Mouse (Mus musculus) forebrain, embryonic 13.5 days (tissue): ENCODE measurements around the gene Dis3l2. TPM values are rescaled to one million over a fixed set of nuclear protein-coding genes. Genes with fewer than 3 reads are reported as not detected.
A peak's percentile ranks its signal among the peaks of the same experiment; 100 is the strongest.

Experiments
- ATAC-seq: fragments of 200-750 bp; cut with Nextera tagmentation; 2 replicates; pipeline ENCODE4 v1.8.0; 2017
- H3K27ac ChIP-seq: fragments of 300-500 bp; sonication (generic); 2 replicates; pipeline ENCODE4 v1.5.1; 2015; ENCODE audit warnings: inconsistent platforms, mild to moderate bottlenecking, moderate library complexity
- H3K27me3 ChIP-seq: fragments of 300-500 bp; sonication (generic); 2 replicates; pipeline ENCODE4 v1.6.1; 2015; ENCODE audit warnings: mild to moderate bottlenecking, inconsistent platforms
- H3K36me3 ChIP-seq: fragments of 300-500 bp; sonication (generic); 2 replicates; pipeline ENCODE4 v1.6.1; 2015; ENCODE audit warnings: mild to moderate bottlenecking, inconsistent platforms; ENCODE audit not compliant: poor library complexity, severe bottlenecking
- H3K4me1 ChIP-seq: fragments of 300-500 bp; sonication (generic); 2 replicates; pipeline ENCODE4 v1.6.1; 2015; ENCODE audit warnings: inconsistent platforms
- H3K4me2 ChIP-seq: fragments of 300-500 bp; sonication (generic); 2 replicates; pipeline ENCODE4 v1.6.1; 2015; ENCODE audit warnings: inconsistent platforms, mild to moderate bottlenecking, moderate library complexity
- H3K4me3 ChIP-seq: fragments of 300-500 bp; sonication (generic); 2 replicates; pipeline ENCODE4 v1.5.1; 2015; ENCODE audit warnings: mild to moderate bottlenecking, inconsistent platforms
- H3K9ac ChIP-seq: fragments of 300-500 bp; sonication (generic); 2 replicates; pipeline ENCODE4 v1.6.1; 2015; ENCODE audit warnings: mild to moderate bottlenecking, inconsistent platforms
- H3K9me3 ChIP-seq: fragments of 300-500 bp; sonication (generic); replicated peaks from 2 replicates; pipeline ENCODE4 v1.6.1; 2016; ENCODE audit warnings: inconsistent platforms
- WGBS: fragments of 180-500 bp; shearing (Covaris S2); methylation state at CpG from one replicate; pipeline ENCODE4 v1.1.7; 2015; 5-methylcytosine and 5-hydroxymethylcytosine counted together
- polyA plus RNA-seq: library from polyadenylated mRNA; unstranded; fragments of >200 nt; fragmentation: Nextera tagmentation; extraction: Ambion mirVana; gene quantifications from 2 replicates; pipeline ENCODE4 v1.2.1, GENCODE M21; 2015

The Dis3l2 gene
- polyA plus RNA-seq, 1 experiment from 2014 or later, result 35.8 TPM

- Histone ChIP-seq H3K9ac (no peak overlapping the region), H3K27me3 (no peaks in the 10 kb centered on the region), H3K4me2 (no peak overlapping the region), H3K36me3 (peaks cover 13% of the 10 kb centered on the region; the same call in 1 of the 2 replicates), H3K9me3 (no peaks in the 10 kb centered on the region), H3K4me1 (no peaks in the 10 kb centered on the region), H3K4me3 (no peak overlapping the region), H3K27ac (no peak overlapping the region)
- ATAC-seq, result no peak
- WGBS, result 98% methylated on average over 1 of the region's 1 CpGs
Measured at GRCm38 (mm10) chr1:86933656-86934055, 230.0 kb downstream of the Dis3l2 start.

- no peak overlapping the region for H3K27ac ChIP-seq
- H3K36me3 ChIP-seq, result no peaks in the 10 kb centered on the region
- ATAC-seq, result no peak
- 85% methylated on average over 5 of the region's 5 CpGs for whole genome bisulfite sequencing
- no peaks in the 10 kb centered on the region for H3K4me1 ChIP-seq
- no peaks in the 10 kb centered on the region for H3K27me3 ChIP-seq
- H3K9ac ChIP-seq, result no peak overlapping the region
- no peak overlapping the region for H3K4me3 ChIP-seq
- H3K9me3 ChIP-seq, result no peaks in the 10 kb centered on the region
- no peak overlapping the region for H3K4me2 ChIP-seq
Measured at GRCm38 (mm10) chr1:86951501-86952205, 248.0 kb downstream of the Dis3l2 start.

- Histone ChIP-seq H3K27ac (no peak overlapping the region), H3K36me3 (peaks cover 7% of the 10 kb centered on the region), H3K4me2 (no peak overlapping the region), H3K4me3 (no peak overlapping the region), H3K4me1 (no peaks in the 10 kb centered on the region), H3K9me3 (no peaks in the 10 kb centered on the region), H3K27me3 (no peaks in the 10 kb centered on the region), H3K9ac (no peak overlapping the region)
- ATAC-seq, result no peak
Measured at GRCm38 (mm10) chr1:86955801-86956200, 252.2 kb downstream of the Dis3l2 start.

GRCm38 (mm10) chr1:86968261-86968964, 264.8 kb downstream of the Dis3l2 start:
- Histone ChIP-seq H3K4me1 (peaks cover 7% of the 10 kb centered on the region; the same call in 1 of the 2 replicates), H3K27ac (no peak overlapping the region), H3K9ac (no peak overlapping the region), H3K27me3 (no peaks in the 10 kb centered on the region), H3K9me3 (no peaks in the 10 kb centered on the region), H3K4me3 (no peak overlapping the region), H3K36me3 (peaks cover 4% of the 10 kb centered on the region), H3K4me2 (no peak overlapping the region)
- WGBS, result 54% methylated on average over 6 of the region's 6 CpGs
- ATAC-seq, result no peak

- no peak overlapping the region for H3K4me2 ChIP-seq
- peaks cover 10% of the 10 kb centered on the region for H3K36me3 ChIP-seq
- H3K27ac ChIP-seq, result no peak overlapping the region
- no peak overlapping the region for H3K9ac ChIP-seq
- H3K27me3 ChIP-seq, result no peaks in the 10 kb centered on the region
- peaks cover 7% of the 10 kb centered on the region; the same call in 1 of the 2 replicates for H3K4me1 ChIP-seq
- ATAC-seq, result no peak
- H3K4me3 ChIP-seq, result no peak overlapping the region
- WGBS, result 75% methylated on average over 11 of the region's 11 CpGs
- H3K9me3 ChIP-seq, result no peaks in the 10 kb centered on the region
Measured at GRCm38 (mm10) chr1:86969173-86969725, 265.6 kb downstream of the Dis3l2 start.

- Histone ChIP-seq H3K27me3 (no peaks in the 10 kb centered on the region), H3K36me3 (peaks cover 12% of the 10 kb centered on the region), H3K4me2 (no peak overlapping the region), H3K4me3 (no peak overlapping the region), H3K9me3 (no peaks in the 10 kb centered on the region), H3K9ac (no peak overlapping the region), H3K27ac (no peak overlapping the region), H3K4me1 (peaks cover 7% of the 10 kb centered on the region; the same call in 1 of the 2 replicates)
- no peak for ATAC-seq
- 38% methylated on average over 1 of the region's 1 CpGs for WGBS
Measured at GRCm38 (mm10) chr1:86972693-86973092, 269.1 kb downstream of the Dis3l2 start.

- Histone ChIP-seq H3K36me3 (peaks cover 12% of the 10 kb centered on the region), H3K4me3 (no peak overlapping the region), H3K27ac (no peak overlapping the region), H3K27me3 (no peaks in the 10 kb centered on the region), H3K4me2 (no peak overlapping the region), H3K4me1 (no peaks in the 10 kb centered on the region), H3K9me3 (no peaks in the 10 kb centered on the region), H3K9ac (no peak overlapping the region)
- WGBS, result 87% methylated on average over 1 of the region's 1 CpGs
- no peak for ATAC-seq
Measured at GRCm38 (mm10) chr1:86977018-86977417, 273.4 kb downstream of the Dis3l2 start.

- no peak overlapping the region for H3K9ac ChIP-seq
- no peak for ATAC-seq
- H3K9me3 ChIP-seq, result no peaks in the 10 kb centered on the region
- H3K4me3 ChIP-seq, result no peak overlapping the region
- H3K4me2 ChIP-seq, result no peak overlapping the region
- no peak overlapping the region for H3K27ac ChIP-seq
- H3K36me3 ChIP-seq, result no peaks in the 10 kb centered on the region
- no peaks in the 10 kb centered on the region for H3K27me3 ChIP-seq
- H3K4me1 ChIP-seq, result no peaks in the 10 kb centered on the region
Measured at GRCm38 (mm10) chr1:86986372-86986771, 282.8 kb downstream of the Dis3l2 start.

GRCm38 (mm10) chr1:86992849-86993248, 289.2 kb downstream of the Dis3l2 start:
- 12% methylated on average over 5 of the region's 5 CpGs for WGBS
- Histone ChIP-seq H3K9ac (no peak overlapping the region), H3K36me3 (no peaks in the 10 kb centered on the region), H3K27ac (no peak overlapping the region), H3K9me3 (no peaks in the 10 kb centered on the region), H3K4me1 (0 out of 2 replicates have a peak, but pooled peaks cover 6% of the 10 kb centered on the region), H3K4me3 (no peak overlapping the region), H3K27me3 (no peaks in the 10 kb centered on the region), H3K4me2 (no peak overlapping the region)
- ATAC-seq, result no peak

- no peaks in the 10 kb centered on the region for H3K36me3 ChIP-seq
- no peak overlapping the region for H3K4me3 ChIP-seq
- H3K4me2 ChIP-seq, result no peak overlapping the region
- H3K27me3 ChIP-seq, result no peaks in the 10 kb centered on the region
- 0 out of 2 replicates have a peak, but pooled peaks cover 6% of the 10 kb centered on the region for H3K4me1 ChIP-seq
- no peaks in the 10 kb centered on the region for H3K9me3 ChIP-seq
- ATAC-seq, result peak; percentile 48; the same call in 1 of the 2 replicates
- H3K27ac ChIP-seq, result no peak overlapping the region
- no peak overlapping the region for H3K9ac ChIP-seq
Measured at GRCm38 (mm10) chr1:86994023-86994422, 290.4 kb downstream of the Dis3l2 start.

- H3K9ac ChIP-seq, result no peak overlapping the region
- no peak overlapping the region for H3K27ac ChIP-seq
- H3K4me2 ChIP-seq, result no peak overlapping the region
- no peaks in the 10 kb centered on the region for H3K9me3 ChIP-seq
- WGBS, result 80% methylated on average over 2 of the region's 2 CpGs
- no peak overlapping the region for H3K4me3 ChIP-seq
- no peaks in the 10 kb centered on the region for H3K27me3 ChIP-seq
- peaks cover 9% of the 10 kb centered on the region for H3K4me1 ChIP-seq
- H3K36me3 ChIP-seq, result no peaks in the 10 kb centered on the region
- no peak for ATAC-seq
Measured at GRCm38 (mm10) chr1:86998051-86998450, 294.4 kb downstream of the Dis3l2 start.

GRCm38 (mm10) chr1:87001365-87001764, 297.8 kb downstream of the Dis3l2 start:
- WGBS, result 89% methylated on average over 5 of the region's 5 CpGs
- no peak for ATAC-seq
- H3K27me3 ChIP-seq, result no peaks in the 10 kb centered on the region

More at GRCm38 (mm10) chr1:87001365-87001764, 297.8 kb downstream of the Dis3l2 start:
- Histone ChIP-seq H3K36me3 (peaks cover 4% of the 10 kb centered on the region; the same call in 1 of the 2 replicates), H3K4me3 (no peak overlapping the region), H3K9me3 (no peaks in the 10 kb centered on the region), H3K9ac (no peak overlapping the region), H3K4me1 (peaks cover 14% of the 10 kb centered on the region), H3K27ac (no peak overlapping the region), H3K4me2 (no peak overlapping the region)
